Mouse (Mus musculus) heart, postnatal 0 days (tissue): ENCODE measurements at regions not wholly inside any gene's neighbourhood (a gene's known extent, or its start where the extent isn't known, plus 50 kb on each side); places are given as distances from the start of the nearest gene placed in this dataset.

Source experiments
- CTCF ChIP-seq: IDR thresholded peaks from 2 replicates; pipeline ENCODE4 v1.5.1; 2016; ENCODE audit warnings: antibody characterized with exemption, control low read depth, low read depth
- EP300 ChIP-seq: IDR thresholded peaks from 2 replicates; pipeline ENCODE4 v1.6.1; 2016; ENCODE audit warnings: antibody characterized with exemption, low read depth

DNA sequence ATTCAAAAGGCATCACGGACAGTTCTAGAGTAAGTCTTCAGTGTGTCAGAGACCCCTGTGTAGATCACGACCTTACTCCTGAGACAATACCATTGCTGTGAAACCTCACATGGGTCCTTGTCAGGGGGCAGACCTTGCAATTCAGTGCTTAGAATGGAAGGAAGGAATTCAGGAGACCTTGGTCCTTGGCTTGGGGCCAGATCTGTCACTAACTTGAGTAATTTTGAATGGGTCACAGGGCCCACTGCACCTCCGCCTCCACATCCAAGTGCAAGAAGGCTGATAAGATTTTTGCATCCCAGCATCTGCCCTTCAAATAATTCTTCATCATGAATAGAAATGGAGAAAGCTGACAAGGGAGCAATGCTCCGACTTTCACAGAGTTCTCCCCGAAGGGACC lies 202.6 kb downstream of the Wdr11 start:
- TF ChIP-seq CTCF (no peak), EP300 (no peak)
